Mouse (Mus musculus): ENCODE results near the gene Rad17.

Gene Rad17

GRCm38 (mm10) chr13:100650550-100651438 lies at the start of gene Rad17, which contains the start of gene Ak6:
Gene Rad17 (minus strand): TSS chr13:100651051.
Gene Ak6 (plus strand): TSS chr13:100650979.
- peak; percentile 94 for DNase-seq

GRCm38 (mm10) chr13:100698866-100699265 lies 48.0 kb upstream of the Rad17 start:
- no peak for DNase-seq

GRCm38 (mm10) chr13:100697541-100697940 lies 46.7 kb upstream of the Rad17 start:
- DNase-seq: no peak

- DNase-seq: no peak
These were observed 36.7 kb upstream of the Rad17 start for GRCm38 (mm10) chr13:100687513-100687912.

GRCm38 (mm10) chr13:100684355-100684754 lies 33.5 kb upstream of the Rad17 start:
- DNase-seq: no peak

- no peak for DNase-seq
These were observed 32.0 kb upstream of the Rad17 start for GRCm38 (mm10) chr13:100682837-100683236.

GRCm38 (mm10) chr13:100681615-100682014 lies 30.8 kb upstream of the Rad17 start:
- DNase-seq: no peak

GRCm38 (mm10) chr13:100675936-100676635 lies 25.2 kb upstream of the Rad17 start:
- peak; percentile 32 for DNase-seq

GRCm38 (mm10) chr13:100670181-100670741 lies 19.4 kb upstream of the Rad17 start:
- DNase-seq: no peak

GRCm38 (mm10) chr13:100669291-100670022 lies 18.6 kb upstream of the Rad17 start, which contains the start of gene Ccdc125:
Gene Ccdc125 (plus strand): TSS chr13:100669717.
- DNase-seq: peak; percentile 36

- DNase-seq: peak; percentile 70
These were observed 9.1 kb upstream of the Rad17 start for GRCm38 (mm10) chr13:100659864-100660456.

- DNase-seq: no peak
These were observed 7.2 kb upstream of the Rad17 start for GRCm38 (mm10) chr13:100658091-100658490.

GRCm38 (mm10) chr13:100651439-100652186 lies 762 bp upstream of the Rad17 start, which contains the start of gene Taf9:
Gene Taf9 (plus strand): TSS chr13:100651579.
- no peak for DNase-seq

- no peak for DNase-seq
These were observed 2.6 kb downstream of the Rad17 start for GRCm38 (mm10) chr13:100648223-100648622.

GRCm38 (mm10) chr13:100642471-100643209 lies 8.2 kb downstream of the Rad17 start:
- DNase-seq: no peak

- DNase-seq: no peak
These were observed 16.7 kb downstream of the Rad17 start for GRCm38 (mm10) chr13:100634106-100634691.

GRCm38 (mm10) chr13:100622241-100622640 lies 28.6 kb downstream of the Rad17 start:
- DNase-seq: no peak

- DNase-seq: no peak
These were observed 33.3 kb downstream of the Rad17 start for GRCm38 (mm10) chr13:100617583-100617982.

- DNase-seq: peak; percentile 72
These were observed 34.4 kb downstream of the Rad17 start, which contains the start of gene Marveld2 for GRCm38 (mm10) chr13:100616181-100617087. Gene Marveld2 (minus strand): TSS chr13:100616971.
